ENCODE assay signal across 9 mouse cellular contexts in genomic region chr15:83223208-83223962, GRCm38 (mm10). TPM values are rescaled to one million over a fixed set of nuclear protein-coding genes. Genes with fewer than 3 reads are reported as not detected.
DNase-seq lines count a peak whose midpoint lies in the region; ATAC-seq lines count a peak whose summit lies in the region.
"Had no signal": no experiment of that assay in that cellular context is flagged by ENCODE, and none has a peak within 500 bp of the region (broad histone marks: within the 10 kb centered on the region; RNA-seq: fewer than 3 reads in every experiment).

No protein-coding gene starts in this region.

- no peak overlapping the region for H3K9ac ChIP-seq in lung, embryonic 16.5 days (ENCODE audit: low read length)

- H3K4me1 ChIP-seq in lung, embryonic 16.5 days (replicated peaks; ENCODE audit: control insufficient read depth, insufficient read depth, low read length): peaks cover 16% of the 10 kb centered on the region

- H3K4me2 ChIP-seq in lung, embryonic 16.5 days (ENCODE audit: low read depth, low read length): no peak overlapping the region

- DNase-seq in R1 (ENCODE audit: low read depth, low spot score): peak; percentile 88
- peak; percentile 83 for DNase-seq in embryo, embryonic 10.5 days (ENCODE audit: low spot score)
- DNase-seq in heart, adult 9 months (ENCODE audit: low spot score in 2 of 2): peak; percentile 86 to 92
- DNase-seq in kidney, adult 8-10 months: peak; percentile 79 to 85
- DNase-seq in retina, postnatal 1 day: peak; percentile 39
- DNase-seq in thymus, postnatal 25 days: no peak
- no peak for DNase-seq in frontal cortex, postnatal 36 days (ENCODE audit: low spot score in 2 of 2)

- WGBS in lung, embryonic 16.5 days: 13% methylated on average over 11 of the region's 11 CpGs

- H3K4me3 ChIP-seq in lung, embryonic 16.5 days (ENCODE audit: low read length): no peak overlapping the region
- H3K4me3 ChIP-seq: erythroblast, embryonic 14.5 days had no signal

- H3K9me3 ChIP-seq in lung, embryonic 16.5 days (ENCODE audit: control insufficient read depth, low read length): no peaks in the 10 kb centered on the region

- no peaks in the 10 kb centered on the region for H3K36me3 ChIP-seq in lung, embryonic 16.5 days (ENCODE audit: control insufficient read depth, insufficient read depth, low read length)

- ATAC-seq in lung, embryonic 16.5 days (ENCODE audit: low read depth): peak; percentile 95

- no peaks in the 10 kb centered on the region for H3K27me3 ChIP-seq in lung, embryonic 16.5 days (ENCODE audit: control insufficient read depth, insufficient read depth, low read depth, low read length)

- peak overlapping the region; percentile 89 for H3K27ac ChIP-seq in lung, embryonic 16.5 days (ENCODE audit: low read length)

RNA-seq across cellular contexts. Expression of gene A4galt, which starts 28.2 kb away (rescaled TPM):
- 2.3 and 3.0 TPM in 2 replicates for polyA plus RNA-seq in lung, embryonic 16.5 days (2015; fragmentation: Nextera tagmentation; extraction: Ambion mirVana)
- polyA plus RNA-seq: erythroblast, embryonic 14.5 days had no signal

RNA-seq across cellular contexts. Expression of gene Cyb5r3, which starts 51.0 kb away (rescaled TPM):
- 184 and 192 TPM in 2 replicates for polyA plus RNA-seq in lung, embryonic 16.5 days (2015; fragmentation: Nextera tagmentation; extraction: Ambion mirVana)

Comparison
In these comparisons a context has a peak if more than half of its experiments do, and no peak if none do; other contexts are left out.
1. DNase-seq: peak in R1 (single experiment), embryo, embryonic 10.5 days (single experiment), heart, adult 9 months (2 of 2), kidney, adult 8-10 months (2 of 2) and retina, postnatal 1 day (single experiment); none in thymus, postnatal 25 days (single experiment) and frontal cortex, postnatal 36 days (0 of 2).